Mouse (Mus musculus) ES-CJ7 (cell line): Measurements from ENCODE around the gene Gm36079.
"Not testable (repeated sequence)": the region's sequence is repeated elsewhere in the genome, so short reads cannot be mapped to it uniquely, and the experiment has no call there.

Experiments used
- DNase-seq: peaks from one replicate; pipeline ENCODE4 v3.0.0; 2011; ENCODE audit warnings: low read depth, low spot score

Gm36079 gene

DNA sequence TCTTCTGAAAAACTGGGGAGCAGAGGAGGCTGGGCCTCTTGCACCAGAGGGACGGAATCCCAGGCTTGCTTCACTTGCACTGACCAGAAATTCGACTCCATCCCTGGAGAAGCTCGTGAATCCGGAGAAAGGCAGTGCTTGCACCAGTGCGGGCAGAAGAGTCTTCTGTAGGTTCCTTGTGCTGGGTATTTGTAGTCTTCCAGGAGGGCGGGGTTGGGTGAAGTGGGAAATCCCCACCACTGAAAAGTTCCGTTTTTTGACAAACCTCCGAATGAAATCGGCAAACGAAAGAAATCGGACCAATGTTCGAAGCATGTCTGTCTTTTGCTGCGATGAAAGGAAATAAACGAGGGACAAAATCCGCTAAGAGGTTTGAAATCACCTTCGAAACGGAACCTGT, at the start of gene Gm36079:
Gm36079 (minus strand) TSS at position 101 of the 400 bp plus-strand sequence.
- DNase-seq, result not testable (repeated sequence)

DNA sequence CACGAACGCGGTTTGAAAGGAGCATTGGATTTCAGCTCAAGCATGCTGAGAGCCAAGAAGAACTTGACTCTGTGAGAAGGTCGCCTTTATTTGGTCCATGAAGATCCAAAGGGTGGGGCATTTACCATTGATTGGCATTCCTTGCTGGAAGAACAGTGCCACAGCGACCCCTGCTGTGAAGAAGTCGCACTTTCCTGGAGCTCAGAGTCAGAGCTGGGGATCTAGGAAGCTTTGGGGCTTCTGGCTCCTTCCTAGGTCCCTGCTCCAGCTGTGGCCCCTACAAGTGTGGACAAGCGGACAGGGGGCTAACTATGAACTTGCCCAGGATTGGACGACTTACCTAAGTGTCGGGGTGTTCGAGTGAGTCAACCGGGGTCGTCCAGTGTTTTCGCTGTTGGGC, 44.1 kb upstream of the Gm36079 start:
- not testable (repeated sequence) for DNase-seq

- DNase-seq, result not testable (repeated sequence)
These were observed 43.3 kb upstream of the Gm36079 start for GRCm38 (mm10) chr13:120070012-120070598.

DNA sequence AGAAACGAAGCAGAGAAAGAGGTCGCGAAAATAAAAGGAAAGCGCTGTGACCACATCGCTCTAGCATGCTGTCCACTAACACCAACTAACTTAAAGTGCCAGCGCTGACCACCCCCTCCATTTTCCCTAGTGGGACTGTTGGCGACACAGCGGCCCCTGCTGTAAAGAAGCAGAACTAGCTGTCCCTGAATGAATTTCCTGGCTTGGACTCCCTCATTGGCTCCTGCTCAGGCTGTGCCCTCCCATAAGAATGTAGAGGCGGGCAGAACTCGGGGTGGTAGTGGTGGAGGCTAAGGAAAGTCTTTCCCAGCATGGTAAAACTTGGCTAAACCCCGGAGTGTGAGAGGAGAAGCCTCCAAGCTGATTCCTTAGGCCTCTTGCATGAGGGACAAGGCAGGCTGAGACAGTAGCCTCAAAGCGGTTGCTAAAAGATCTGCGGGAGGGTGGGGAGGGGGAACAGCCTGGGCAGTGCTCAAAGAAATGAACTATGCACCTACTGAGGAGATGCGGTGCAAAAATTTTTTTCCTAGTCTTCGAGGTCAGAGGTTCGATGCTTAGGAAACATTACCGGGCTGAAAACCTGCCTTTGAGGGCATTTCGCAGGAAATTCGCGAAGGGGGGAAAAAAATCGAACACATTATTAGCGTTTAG, 36.8 kb upstream of the Gm36079 start:
- not testable (repeated sequence) for DNase-seq

GRCm38 (mm10) chr13:120062903-120063302, 36.1 kb upstream of the Gm36079 start:
- DNase-seq, result not testable (repeated sequence)

DNA sequence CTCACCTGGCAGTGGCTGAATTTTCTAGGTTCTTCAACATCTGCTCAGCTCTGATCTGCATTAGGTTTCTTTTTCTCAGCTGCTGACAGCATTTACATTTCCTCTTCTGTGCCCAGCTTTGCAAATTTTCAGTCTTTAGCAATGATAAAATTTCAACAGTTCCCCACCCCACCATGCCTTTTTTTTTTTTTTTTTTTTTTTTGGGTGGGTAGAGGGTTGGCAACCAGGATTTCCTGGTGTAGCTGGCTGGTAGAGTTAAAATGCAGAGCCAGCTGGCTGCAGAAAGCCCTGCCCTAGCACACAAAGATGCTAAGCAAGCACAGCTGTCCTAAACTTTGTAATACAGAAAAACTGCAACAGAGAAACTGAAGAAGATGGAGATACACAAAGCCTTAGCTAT, 25.3 kb upstream of the Gm36079 start, which contains the start of gene Gm21188:
Gm21188 (minus strand) TSS at position 110 of the 400 bp plus-strand sequence.
- not testable (repeated sequence) for DNase-seq

DNA sequence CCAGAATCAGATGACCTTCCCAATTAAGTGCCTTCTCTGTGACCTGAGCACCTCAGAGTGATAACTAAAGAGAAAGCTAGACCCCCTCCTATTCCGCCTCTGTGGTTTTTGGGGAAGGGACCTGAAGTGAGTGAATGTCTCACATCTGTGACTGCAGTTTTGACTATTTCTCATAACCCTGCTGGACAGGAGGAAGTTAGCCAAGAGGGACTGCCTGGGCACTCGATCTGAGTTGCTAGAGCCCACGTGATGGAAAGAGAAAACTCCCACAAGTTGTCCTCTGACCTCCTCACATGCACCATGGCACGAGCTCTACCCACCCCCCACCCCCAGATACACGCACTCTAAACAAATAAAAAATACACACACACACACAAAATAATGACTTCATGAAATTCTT, 21.8 kb upstream of the Gm36079 start:
- DNase-seq, result not testable (repeated sequence)

- not testable (repeated sequence) for DNase-seq
These were observed 21.4 kb upstream of the Gm36079 start for GRCm38 (mm10) chr13:120048186-120048585.

DNA sequence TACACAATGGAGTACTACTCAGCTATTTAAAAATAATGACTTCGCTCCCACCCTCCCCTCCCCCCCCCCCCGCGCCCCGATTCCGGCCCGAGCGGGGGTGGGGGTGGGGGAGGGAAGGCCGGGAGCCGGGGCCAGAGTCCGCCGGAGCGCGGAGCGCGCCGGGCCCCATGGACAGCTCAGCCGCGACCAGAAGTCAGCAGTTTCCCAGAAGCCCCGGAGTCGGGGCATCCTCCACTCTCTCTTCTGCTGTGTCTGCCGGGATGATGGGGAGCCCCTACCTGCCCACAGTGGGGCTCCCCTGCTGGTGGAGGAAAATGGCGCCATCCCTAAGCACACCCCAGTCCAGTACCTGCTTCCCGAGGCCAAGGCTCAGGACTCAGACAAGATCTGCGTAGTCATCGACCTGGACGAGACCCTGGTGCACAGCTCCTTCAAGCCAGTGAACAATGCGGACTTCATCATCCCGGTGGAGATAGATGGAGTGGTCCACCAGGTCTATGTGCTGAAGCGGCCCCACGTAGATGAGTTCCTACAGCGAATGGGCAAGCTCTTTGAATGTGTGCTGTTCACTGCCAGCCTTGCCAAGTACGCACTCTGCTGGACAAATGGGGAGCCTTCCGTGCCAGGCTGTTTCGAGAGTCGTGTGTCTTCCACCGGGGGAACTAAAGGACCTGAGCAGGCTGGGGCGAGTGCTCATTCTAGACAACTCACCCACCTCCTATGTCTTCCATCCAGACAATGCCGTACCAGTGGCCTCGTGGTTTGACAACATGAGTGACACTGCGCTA, 19.8 kb upstream of the Gm36079 start:
- not testable (repeated sequence) for DNase-seq

GRCm38 (mm10) chr13:120041145-120041544, 14.3 kb upstream of the Gm36079 start:
- DNase-seq, result peak; percentile 66

- not testable (repeated sequence) for DNase-seq
These were observed 11.1 kb upstream of the Gm36079 start for GRCm38 (mm10) chr13:120037881-120038280.

GRCm38 (mm10) chr13:120036577-120037115, 9.8 kb upstream of the Gm36079 start:
- DNase-seq, result not testable (repeated sequence)

DNA sequence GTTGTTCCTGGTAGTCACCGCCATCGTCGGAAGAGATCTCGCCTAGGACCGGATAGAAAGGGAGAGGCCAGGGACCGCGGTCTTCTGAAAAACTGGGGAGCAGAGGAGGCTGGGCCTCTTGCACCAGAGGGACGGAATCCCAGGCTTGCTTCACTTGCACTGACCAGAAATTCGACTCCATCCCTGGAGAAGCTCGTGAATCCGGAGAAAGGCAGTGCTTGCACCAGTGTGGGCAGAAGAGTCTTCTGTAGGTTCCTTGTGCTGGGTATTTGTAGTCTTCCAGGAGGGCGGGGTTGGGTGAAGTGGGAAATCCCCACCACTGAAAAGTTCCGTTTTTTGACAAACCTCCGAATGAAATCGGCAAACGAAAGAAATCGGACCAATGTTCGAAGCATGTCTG, 8.3 kb upstream of the Gm36079 start:
- DNase-seq, result not testable (repeated sequence)

GRCm38 (mm10) chr13:120034637-120035036, 7.8 kb upstream of the Gm36079 start:
- DNase-seq, result not testable (repeated sequence)

- peak; percentile 48 for DNase-seq
These were observed 6.8 kb upstream of the Gm36079 start for GRCm38 (mm10) chr13:120033516-120034190.

DNA sequence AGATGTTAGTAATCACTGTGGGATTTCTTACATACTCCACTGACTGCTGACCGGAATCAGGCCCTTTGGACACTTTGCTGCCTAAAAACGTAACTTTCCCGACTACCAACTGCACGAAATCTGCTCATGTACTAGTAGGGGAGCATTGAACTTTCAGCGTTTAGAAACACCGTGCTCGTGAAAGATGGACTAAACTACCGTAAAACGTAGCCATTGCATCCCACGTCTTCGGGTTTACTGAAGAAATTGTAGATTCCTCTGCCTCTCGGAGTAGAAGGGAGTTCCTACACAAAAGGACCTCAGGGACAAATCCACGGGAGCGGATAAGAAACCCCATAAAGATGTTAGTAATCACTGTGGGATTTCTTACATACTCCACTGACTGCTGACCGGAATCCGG, 4.9 kb upstream of the Gm36079 start:
- DNase-seq, result not testable (repeated sequence)

DNA sequence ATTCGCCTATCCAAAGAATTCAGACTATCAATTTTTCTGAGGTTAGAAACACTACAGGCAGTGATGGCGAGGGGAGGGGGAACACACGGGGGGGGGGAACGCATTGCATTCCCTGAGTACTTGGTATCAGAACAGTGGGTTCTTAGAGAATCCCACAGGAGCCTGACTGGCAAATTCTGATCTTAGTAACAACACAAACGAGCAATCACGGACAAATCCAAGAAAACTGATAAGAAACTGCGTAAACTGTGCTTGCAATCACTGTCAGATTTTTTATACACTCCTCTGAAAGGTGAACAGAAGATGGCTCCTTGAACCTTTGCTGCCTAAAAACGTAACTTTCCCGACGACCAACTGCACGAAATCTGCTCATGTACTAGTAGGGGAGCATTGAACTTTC, 557 bp upstream of the Gm36079 start:
- DNase-seq, result peak; percentile 77

DNA sequence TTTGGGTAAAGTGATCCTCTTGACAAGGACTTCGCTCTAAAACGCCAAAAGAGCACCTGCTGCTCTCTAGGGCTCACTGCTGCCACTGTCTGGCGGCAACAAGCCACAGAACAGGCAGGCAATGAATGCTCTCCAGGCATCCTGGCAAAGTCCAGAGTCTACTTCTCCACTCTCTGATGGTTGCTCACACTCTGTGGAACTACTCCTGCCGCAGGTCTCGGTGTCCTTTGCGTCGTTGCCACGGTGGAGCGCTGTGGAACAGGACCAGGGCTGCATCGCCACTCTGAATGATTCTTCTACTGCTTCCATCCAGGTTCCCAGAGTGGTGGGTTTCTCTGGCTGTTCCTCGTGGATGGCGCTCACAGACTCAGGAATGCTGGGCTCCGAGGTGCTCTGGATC, 438 bp downstream of the Gm36079 start:
- not testable (repeated sequence) for DNase-seq

DNA sequence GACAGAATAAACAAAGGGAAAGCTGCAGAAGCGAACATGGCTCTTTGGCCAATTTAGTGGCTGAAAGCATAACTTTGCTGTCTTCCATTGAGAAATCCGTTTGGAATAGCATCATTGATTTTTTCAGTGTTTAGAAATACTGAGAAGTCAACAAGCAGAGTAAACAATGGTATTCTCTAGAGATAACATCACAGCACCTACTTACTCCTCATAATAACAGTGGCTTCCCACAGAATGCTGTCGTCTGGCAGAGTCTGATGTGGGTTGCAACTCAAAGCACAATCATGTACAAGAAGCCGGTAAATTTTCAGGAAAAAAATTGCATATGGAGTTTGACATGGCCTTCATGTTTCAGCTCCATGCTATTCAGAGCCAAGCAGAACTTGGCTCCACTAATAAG, 1.2 kb downstream of the Gm36079 start:
- DNase-seq, result peak; percentile 45

DNA sequence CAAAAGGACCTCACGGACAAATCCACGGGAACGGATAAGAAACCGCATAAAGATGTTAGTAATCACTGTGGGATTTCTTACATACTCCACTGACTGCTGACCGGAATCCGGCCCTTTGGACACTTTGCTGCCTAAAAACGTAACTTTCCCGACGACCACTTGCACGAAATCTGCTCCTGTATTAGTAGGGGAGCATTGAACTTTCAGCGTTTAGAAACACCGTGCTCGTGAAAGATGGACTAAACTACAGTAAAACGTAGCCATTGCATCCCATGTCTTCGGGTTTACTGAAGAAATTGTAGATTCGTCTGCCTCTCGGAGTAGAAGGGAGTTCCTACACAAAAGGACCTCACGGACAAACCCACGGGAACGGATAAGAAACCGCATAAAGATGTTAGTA, 1.8 kb downstream of the Gm36079 start:
- not testable (repeated sequence) for DNase-seq

- DNase-seq, result not testable (repeated sequence)
These were observed 2.2 kb downstream of the Gm36079 start for GRCm38 (mm10) chr13:120024581-120024980.
